Mouse (Mus musculus): ENCODE results near the gene Psmc5. TPM values are rescaled to one million over a fixed set of nuclear protein-coding genes. Genes with fewer than 3 reads are reported as not detected.

Gene Psmc5
- polyA plus RNA-seq, 1 experiment = 305 TPM

- no peak within 1 kb of the TSS for H3ac ChIP-seq (ENCODE audit: control insufficient read depth, insufficient read length)
- H3K4me3 ChIP-seq = no peak within 1 kb of the TSS
- TF ChIP-seq CEBPB (IDR thresholded peaks at IDR 0.05; ENCODE audit: insufficient read depth, poor library complexity, severe bottlenecking) = no peak
- no peak for TF ChIP-seq TCF3 (IDR thresholded peaks at IDR 0.05; ENCODE audit: insufficient read length, low read depth)
- no peak for TF ChIP-seq TCF12 (IDR thresholded peaks at IDR 0.05; ENCODE audit: insufficient read depth, poor library complexity, severe bottlenecking)
- TF ChIP-seq SRF (IDR thresholded peaks at IDR 0.05; ENCODE audit: control insufficient read depth, insufficient read length, low read depth) = no peak
- TF ChIP-seq MYOD1 (IDR thresholded peaks at IDR 0.05; ENCODE audit: control insufficient read depth in 1 of 3, insufficient read length in 2 of 3, low read depth in 2 of 3) = no peak
- TF ChIP-seq POLR2AphosphoS2 (IDR thresholded peaks at IDR 0.05; ENCODE audit: insufficient read length, low read depth) = no peak
- no peak for TF ChIP-seq MYOG (IDR thresholded peaks at IDR 0.05; ENCODE audit: control insufficient read depth in 1 of 3, insufficient read depth in 1 of 3, insufficient read length in 2 of 3, low read depth in 2 of 3)
- TF ChIP-seq USF1 (IDR thresholded peaks at IDR 0.05; ENCODE audit: low read depth) = no peak
- no peak for TF ChIP-seq POLR2A (IDR thresholded peaks at IDR 0.05; ENCODE audit: insufficient read length, low read depth)
- no peak for TF ChIP-seq MAX (IDR thresholded peaks at IDR 0.05; ENCODE audit: low read depth)
- no peak for TF ChIP-seq E2F4 (IDR thresholded peaks at IDR 0.05; ENCODE audit: insufficient read depth)
- no peak for TF ChIP-seq REST (IDR thresholded peaks at IDR 0.05; ENCODE audit: insufficient read depth, insufficient read length)
- H3K79me2 ChIP-seq (ENCODE audit: control insufficient read depth, insufficient read depth) = no peaks in the 10 kb centered on the region
- H3K36me3 ChIP-seq (ENCODE audit: control insufficient read depth, insufficient read depth) = no peaks in the 10 kb centered on the region
- H3K4me2 ChIP-seq (ENCODE audit: low read depth) = no peak within 1 kb of the TSS
- H3K27me3 ChIP-seq (ENCODE audit: control insufficient read depth, insufficient read depth, insufficient read length) = peaks cover 20% of the 10 kb centered on the region
Measured at GRCm38 (mm10) chr11:106301765-106302164, 45.8 kb downstream of the Psmc5 start, which contains the start of gene Gh. Gene Gh (minus strand): TSS chr11:106301865.

- TF ChIP-seq POLR2A (IDR thresholded peaks at IDR 0.05; ENCODE audit: insufficient read length, low read depth) (no peak), CEBPB (IDR thresholded peaks at IDR 0.05; ENCODE audit: insufficient read depth, poor library complexity, severe bottlenecking) (no peak), TCF3 (IDR thresholded peaks at IDR 0.05; ENCODE audit: insufficient read length, low read depth) (no peak), TCF12 (IDR thresholded peaks at IDR 0.05; ENCODE audit: insufficient read depth, poor library complexity, severe bottlenecking) (no peak), MAX (IDR thresholded peaks at IDR 0.05; ENCODE audit: low read depth) (no peak), E2F4 (IDR thresholded peaks at IDR 0.05; ENCODE audit: insufficient read depth) (no peak), MYOG (IDR thresholded peaks at IDR 0.05; ENCODE audit: control insufficient read depth in 1 of 3, insufficient read depth in 1 of 3, insufficient read length in 2 of 3, low read depth in 2 of 3) (no peak), POLR2AphosphoS2 (IDR thresholded peaks at IDR 0.05; ENCODE audit: insufficient read length, low read depth) (no peak), SRF (IDR thresholded peaks at IDR 0.05; ENCODE audit: control insufficient read depth, insufficient read length, low read depth) (no peak), REST (IDR thresholded peaks at IDR 0.05; ENCODE audit: insufficient read depth, insufficient read length) (no peak), MYOD1 (IDR thresholded peaks at IDR 0.05; ENCODE audit: control insufficient read depth in 1 of 3, insufficient read length in 2 of 3, low read depth in 2 of 3) (no peak), USF1 (IDR thresholded peaks at IDR 0.05; ENCODE audit: low read depth) (no peak)
- no peaks in the 10 kb centered on the region for H3K79me2 ChIP-seq (ENCODE audit: control insufficient read depth, insufficient read depth)
- no peak overlapping the region for H3K4me2 ChIP-seq (ENCODE audit: low read depth)
Measured at GRCm38 (mm10) chr11:106302634-106303033, 46.7 kb downstream of the Psmc5 start.

GRCm38 (mm10) chr11:106305348-106306064 is 49.6 kb downstream of the Psmc5 start:
- Histone ChIP-seq H3K4me2 (ENCODE audit: low read depth) (no peak overlapping the region), H3K36me3 (ENCODE audit: control insufficient read depth, insufficient read depth) (no peaks in the 10 kb centered on the region), H3K27me3 (ENCODE audit: control insufficient read depth, insufficient read depth, insufficient read length) (peaks cover 17% of the 10 kb centered on the region), H3K79me2 (ENCODE audit: control insufficient read depth, insufficient read depth) (no peaks in the 10 kb centered on the region), H3ac (ENCODE audit: control insufficient read depth, insufficient read length) (no peak overlapping the region), H3K4me3 (no peak overlapping the region)
- TF ChIP-seq MYOD1 (IDR thresholded peaks at IDR 0.05; ENCODE audit: control insufficient read depth in 1 of 3, insufficient read length in 2 of 3, low read depth in 2 of 3) (no peak), REST (IDR thresholded peaks at IDR 0.05; ENCODE audit: insufficient read depth, insufficient read length) (no peak), CEBPB (IDR thresholded peaks at IDR 0.05; ENCODE audit: insufficient read depth, poor library complexity, severe bottlenecking) (no peak), USF1 (IDR thresholded peaks at IDR 0.05; ENCODE audit: low read depth) (no peak), MYOG (IDR thresholded peaks at IDR 0.05; ENCODE audit: control insufficient read depth in 1 of 3, insufficient read depth in 1 of 3, insufficient read length in 2 of 3, low read depth in 2 of 3) (no peak), TCF12 (IDR thresholded peaks at IDR 0.05; ENCODE audit: insufficient read depth, poor library complexity, severe bottlenecking) (no peak), E2F4 (IDR thresholded peaks at IDR 0.05; ENCODE audit: insufficient read depth) (no peak), TCF3 (IDR thresholded peaks at IDR 0.05; ENCODE audit: insufficient read length, low read depth) (no peak), POLR2AphosphoS2 (IDR thresholded peaks at IDR 0.05; ENCODE audit: insufficient read length, low read depth) (no peak), MAX (IDR thresholded peaks at IDR 0.05; ENCODE audit: low read depth) (no peak), POLR2A (IDR thresholded peaks at IDR 0.05; ENCODE audit: insufficient read length, low read depth) (no peak)

More at GRCm38 (mm10) chr11:106302634-106303033, 46.7 kb downstream of the Psmc5 start:
- H3K36me3 ChIP-seq (ENCODE audit: control insufficient read depth, insufficient read depth) = no peaks in the 10 kb centered on the region
- H3ac ChIP-seq (ENCODE audit: control insufficient read depth, insufficient read length) = no peak overlapping the region
- H3K27me3 ChIP-seq (ENCODE audit: control insufficient read depth, insufficient read depth, insufficient read length) = peaks cover 20% of the 10 kb centered on the region
- H3K4me3 ChIP-seq = no peak overlapping the region

- no peak overlapping the region for H3K4me3 ChIP-seq
- TF ChIP-seq TCF3 (IDR thresholded peaks at IDR 0.05; ENCODE audit: insufficient read length, low read depth) = no peak
- TF ChIP-seq MYOD1 (IDR thresholded peaks at IDR 0.05; ENCODE audit: control insufficient read depth in 1 of 3, insufficient read length in 2 of 3, low read depth in 2 of 3) = no peak
- TF ChIP-seq MAX (IDR thresholded peaks at IDR 0.05; ENCODE audit: low read depth) = no peak
- TF ChIP-seq SRF (IDR thresholded peaks at IDR 0.05; ENCODE audit: control insufficient read depth, insufficient read length, low read depth) = no peak
- TF ChIP-seq E2F4 (IDR thresholded peaks at IDR 0.05; ENCODE audit: insufficient read depth) = no peak
- TF ChIP-seq POLR2AphosphoS2 (IDR thresholded peaks at IDR 0.05; ENCODE audit: insufficient read length, low read depth) = no peak
- TF ChIP-seq MYOG (IDR thresholded peaks at IDR 0.05; ENCODE audit: control insufficient read depth in 1 of 3, insufficient read depth in 1 of 3, insufficient read length in 2 of 3, low read depth in 2 of 3) = no peak
- TF ChIP-seq REST (IDR thresholded peaks at IDR 0.05; ENCODE audit: insufficient read depth, insufficient read length) = no peak
- no peaks in the 10 kb centered on the region for H3K79me2 ChIP-seq (ENCODE audit: control insufficient read depth, insufficient read depth)
Measured at GRCm38 (mm10) chr11:106306065-106306385, 50.1 kb downstream of the Psmc5 start.

More at GRCm38 (mm10) chr11:106306065-106306385, 50.1 kb downstream of the Psmc5 start:
- no peaks in the 10 kb centered on the region for H3K36me3 ChIP-seq (ENCODE audit: control insufficient read depth, insufficient read depth)
- peaks cover 12% of the 10 kb centered on the region for H3K27me3 ChIP-seq (ENCODE audit: control insufficient read depth, insufficient read depth, insufficient read length)
- H3K4me2 ChIP-seq (ENCODE audit: low read depth) = no peak overlapping the region
- H3ac ChIP-seq (ENCODE audit: control insufficient read depth, insufficient read length) = no peak overlapping the region
